Mouse (Mus musculus) MEL (cell line): ENCODE measurements at regions not wholly inside any gene's neighbourhood (a gene's known extent, or its start where the extent isn't known, plus 50 kb on each side); places are given as distances from the start of the nearest gene placed in this dataset.

Experiments
- DNase-seq: peaks from one replicate; pipeline ENCODE4 v3.0.0; 2011; ENCODE audit warnings: low read depth, low spot score
- H3K27ac ChIP-seq: 2 replicates; pipeline ENCODE4 v1.5.1; 2012; ENCODE audit warnings: low read depth, mild to moderate bottlenecking, control low read depth, low read length, moderate library complexity; ENCODE audit not compliant: control insufficient read depth
- H3K27me3 ChIP-seq, 2 experiments: fragments of 150-350 bp in 1 of 2; sonication (generic) in 1 of 2; 2 replicates each; pipeline ENCODE4 v1.6.1; 2012; ENCODE audit warnings: low read length in 2 of 2, mild to moderate bottlenecking in 2 of 2, improper control_type of control experiment in 1 of 2, moderate library complexity in 1 of 2; ENCODE audit not compliant: insufficient read depth in 2 of 2, control insufficient read depth in 1 of 2
- H3K36me3 ChIP-seq, 2 experiments: 2 replicates each; pipeline ENCODE4 v1.6.1; 2012 to 2014; ENCODE audit warnings: low read length in 2 of 2, improper control_type of control experiment in 1 of 2, inconsistent platforms in 1 of 2, mild to moderate bottlenecking in 1 of 2; ENCODE audit not compliant: insufficient read depth in 2 of 2, control insufficient read depth in 1 of 2
- H3K4me1 ChIP-seq, 2 experiments: fragments of 150-350 bp in 1 of 2; sonication (generic) in 1 of 2; 2 replicates each; pipeline ENCODE4 v1.6.1; 2012; ENCODE audit warnings: low read length in 2 of 2, improper control_type of control experiment in 1 of 2, mild to moderate bottlenecking in 1 of 2; ENCODE audit not compliant: insufficient read depth in 2 of 2, control insufficient read depth in 1 of 2
- H3K4me3 ChIP-seq, 2 experiments: fragments of 150-350 bp in 1 of 2; sonication (generic) in 1 of 2; 2 replicates each; pipeline ENCODE4 v1.5.1; 2012; ENCODE audit warnings: low read depth in 2 of 2, low read length in 2 of 2, mild to moderate bottlenecking in 2 of 2, moderate library complexity in 2 of 2, control low read depth in 1 of 2, improper control_type of control experiment in 1 of 2; ENCODE audit not compliant: control insufficient read depth in 1 of 2, insufficient read depth in 1 of 2
- H3K79me2 ChIP-seq: 2 replicates; pipeline ENCODE4 v1.6.1; 2012; ENCODE audit warnings: mild to moderate bottlenecking, low read length, moderate library complexity; ENCODE audit not compliant: control insufficient read depth, poor library complexity, insufficient read depth
- H3K9ac ChIP-seq: 2 replicates; pipeline ENCODE4 v1.6.1; 2012; ENCODE audit warnings: low read depth, mild to moderate bottlenecking, control low read depth, low read length, moderate library complexity; ENCODE audit not compliant: control insufficient read depth, poor library complexity, severe bottlenecking
- H3K9me3 ChIP-seq: fragments of 150-350 bp; sonication (generic); replicated peaks from 2 replicates; pipeline ENCODE4 v1.6.1; 2012; ENCODE audit warnings: mild to moderate bottlenecking, low read length, improper control_type of control experiment, moderate library complexity; ENCODE audit not compliant: insufficient read depth
- CHD2 ChIP-seq: IDR thresholded peaks from 2 replicates; pipeline ENCODE4 v1.6.1; 2011; ENCODE audit warnings: low read length, improper control_type of control experiment
- CTCF ChIP-seq, 3 experiments: IDR thresholded peaks in 2 of 3; conservative IDR thresholded peaks in 1 of 3; 2 replicates each; pipeline ENCODE4 v1.5.1; 2011 to 2012; ENCODE audit warnings: low read length in 3 of 3, low read depth in 2 of 3, mild to moderate bottlenecking in 2 of 3, improper control_type of control experiment in 1 of 3, inconsistent platforms in 1 of 3, mixed read lengths in 1 of 3, moderate library complexity in 1 of 3; ENCODE audit not compliant: control insufficient read depth in 1 of 3, insufficient read depth in 1 of 3, poor library complexity in 1 of 3, severe bottlenecking in 1 of 3
- ELF1 ChIP-seq: IDR thresholded peaks from 2 replicates; pipeline ENCODE4 v1.6.1; 2014; ENCODE audit warnings: low read depth, mild to moderate bottlenecking, inconsistent platforms, low read length, improper control_type of control experiment, moderate library complexity
- ETS1 ChIP-seq: IDR thresholded peaks from 2 replicates; pipeline ENCODE4 v1.6.1; 2012; ENCODE audit warnings: low read depth, mild to moderate bottlenecking, inconsistent platforms, low read length, improper control_type of control experiment, moderate library complexity
- GATA1 ChIP-seq: IDR thresholded peaks from 2 replicates; pipeline ENCODE4 v1.6.1; 2011; ENCODE audit warnings: low read depth, low read length, improper control_type of control experiment
- HCFC1 ChIP-seq: IDR thresholded peaks from 2 replicates; pipeline ENCODE4 v1.6.1; 2012; ENCODE audit warnings: low read depth, mild to moderate bottlenecking, inconsistent platforms, low read length, improper control_type of control experiment, moderate library complexity
- JUND ChIP-seq: IDR thresholded peaks from 2 replicates; pipeline ENCODE4 v1.6.1; 2011; ENCODE audit warnings: low read depth, mild to moderate bottlenecking, improper control_type of control experiment, low read length
- KAT2A ChIP-seq: conservative IDR thresholded peaks from 2 replicates; pipeline ENCODE4 v1.6.1; 2012; ENCODE audit warnings: low read depth, low read length, improper control_type of control experiment, inconsistent platforms
- MAFK ChIP-seq: IDR thresholded peaks from 2 replicates; pipeline ENCODE4 v1.6.1; 2011; ENCODE audit warnings: low read depth, mild to moderate bottlenecking, low read length, improper control_type of control experiment, borderline replicate concordance
- MAX ChIP-seq: IDR thresholded peaks from 2 replicates; pipeline ENCODE4 v1.6.1; 2011; ENCODE audit warnings: low read length, improper control_type of control experiment
- MEF2A ChIP-seq: IDR thresholded peaks from 2 replicates; pipeline ENCODE4 v1.6.1; 2014; ENCODE audit warnings: low read depth, mild to moderate bottlenecking, inconsistent platforms, low read length, improper control_type of control experiment; ENCODE audit not compliant: poor library complexity, insufficient replicate concordance, severe bottlenecking; ENCODE audit errors: extremely low read depth
- MXI1 ChIP-seq: IDR thresholded peaks from 2 replicates; pipeline ENCODE4 v1.6.1; 2011; ENCODE audit warnings: mild to moderate bottlenecking, low read depth, low read length, improper control_type of control experiment
- NRF1 ChIP-seq: IDR thresholded peaks from 2 replicates; pipeline ENCODE4 v1.6.1; 2014; ENCODE audit warnings: low read depth, mild to moderate bottlenecking, inconsistent platforms, low read length, improper control_type of control experiment, moderate library complexity; ENCODE audit not compliant: poor library complexity, insufficient read depth, severe bottlenecking
- POLR2A ChIP-seq, 2 experiments: IDR thresholded peaks; 2 replicates each; pipeline ENCODE4 v1.6.1; 2011 to 2012; ENCODE audit warnings: low read length in 2 of 2, mild to moderate bottlenecking in 2 of 2, control low read depth in 1 of 2, improper control_type of control experiment in 1 of 2, low read depth in 1 of 2, moderate library complexity in 1 of 2; ENCODE audit not compliant: control insufficient read depth in 1 of 2, insufficient read depth in 1 of 2, poor library complexity in 1 of 2
- POLR2AphosphoS2 ChIP-seq: IDR thresholded peaks from 2 replicates; pipeline ENCODE4 v1.6.1; 2011; ENCODE audit warnings: low read length, improper control_type of control experiment
- POLR2AphosphoS5 ChIP-seq: IDR thresholded peaks from 2 replicates; pipeline ENCODE4 v1.6.1; 2012; ENCODE audit warnings: low read depth, borderline replicate concordance, mild to moderate bottlenecking, inconsistent platforms, low read length, moderate library complexity, mixed read lengths
- TAL1 ChIP-seq: IDR thresholded peaks from 2 replicates; pipeline ENCODE4 v1.6.1; 2012; ENCODE audit warnings: mild to moderate bottlenecking, inconsistent platforms, low read length, moderate library complexity, mixed read lengths
- TCF12 ChIP-seq: IDR thresholded peaks from 2 replicates; pipeline ENCODE4 v1.6.1; 2014; ENCODE audit warnings: low read depth, mild to moderate bottlenecking, inconsistent platforms, low read length, improper control_type of control experiment, moderate library complexity
- USF1 ChIP-seq: IDR thresholded peaks from 2 replicates; pipeline ENCODE4 v1.6.1; 2014; ENCODE audit warnings: low read depth, mild to moderate bottlenecking, inconsistent platforms, low read length, improper control_type of control experiment, moderate library complexity
- USF2 ChIP-seq, 2 experiments: IDR thresholded peaks; 2 replicates each; pipeline ENCODE4 v1.6.1; 2011 to 2012; ENCODE audit warnings: improper control_type of control experiment in 2 of 2, low read length in 2 of 2, borderline replicate concordance in 1 of 2, inconsistent platforms in 1 of 2, low read depth in 1 of 2, mild to moderate bottlenecking in 1 of 2; ENCODE audit not compliant: insufficient read depth in 1 of 2
- ZKSCAN1 ChIP-seq: IDR thresholded peaks from 2 replicates; pipeline ENCODE4 v1.6.1; 2012; ENCODE audit warnings: low read depth, mild to moderate bottlenecking, inconsistent platforms, low read length, improper control_type of control experiment, moderate library complexity

DNA sequence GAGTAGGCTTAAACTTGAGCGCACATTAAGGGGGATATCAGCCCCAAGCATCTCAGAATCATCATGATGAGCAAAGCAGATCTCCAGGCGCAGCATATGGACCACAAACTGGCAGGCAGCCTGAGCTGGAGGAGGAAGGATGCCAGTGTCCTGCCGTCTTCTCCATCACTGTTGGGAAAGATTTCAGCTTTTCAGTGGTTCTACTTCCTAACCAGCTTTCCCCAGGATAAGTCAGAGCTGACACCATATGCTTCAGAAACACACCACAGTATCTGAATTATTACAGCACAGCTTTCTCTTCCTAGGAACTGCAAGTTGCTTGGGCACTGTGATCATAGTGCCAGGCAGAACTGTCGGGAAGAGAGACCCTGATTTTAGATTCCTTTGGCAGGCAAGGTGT is 103.2 kb upstream of the Dpp10 start:
- Histone ChIP-seq H3K9ac (no peak overlapping the region), H3K9me3 (no peaks in the 10 kb centered on the region), H3K4me3 (no peak overlapping the region), H3K4me1 (no peaks in the 10 kb centered on the region), H3K36me3 (no peaks in the 10 kb centered on the region), H3K27me3 (no peaks in the 10 kb centered on the region), H3K27ac (no peak overlapping the region), H3K79me2 (no peaks in the 10 kb centered on the region)
- no peak for TF ChIP-seq CTCF (IDR thresholded peaks at IDR 0.05 in 2 of 3, conservative IDR thresholded peaks at IDR 0.05 in 1 of 3; ENCODE audit: control insufficient read depth in 1 of 3, insufficient read depth in 1 of 3, low read depth in 2 of 3, low read length in 3 of 3, poor library complexity in 1 of 3, severe bottlenecking in 1 of 3)
- TF ChIP-seq POLR2AphosphoS2, result no peak
- no peak for TF ChIP-seq JUND
- TF ChIP-seq MAFK, result no peak
- TF ChIP-seq MAX, result no peak
- TF ChIP-seq USF1, result no peak
- no peak for TF ChIP-seq ELF1
- TF ChIP-seq ETS1, result no peak
- no peak for TF ChIP-seq MEF2A
- no peak for TF ChIP-seq HCFC1
- no peak for TF ChIP-seq ZKSCAN1
- DNase-seq, result no peak

DNA sequence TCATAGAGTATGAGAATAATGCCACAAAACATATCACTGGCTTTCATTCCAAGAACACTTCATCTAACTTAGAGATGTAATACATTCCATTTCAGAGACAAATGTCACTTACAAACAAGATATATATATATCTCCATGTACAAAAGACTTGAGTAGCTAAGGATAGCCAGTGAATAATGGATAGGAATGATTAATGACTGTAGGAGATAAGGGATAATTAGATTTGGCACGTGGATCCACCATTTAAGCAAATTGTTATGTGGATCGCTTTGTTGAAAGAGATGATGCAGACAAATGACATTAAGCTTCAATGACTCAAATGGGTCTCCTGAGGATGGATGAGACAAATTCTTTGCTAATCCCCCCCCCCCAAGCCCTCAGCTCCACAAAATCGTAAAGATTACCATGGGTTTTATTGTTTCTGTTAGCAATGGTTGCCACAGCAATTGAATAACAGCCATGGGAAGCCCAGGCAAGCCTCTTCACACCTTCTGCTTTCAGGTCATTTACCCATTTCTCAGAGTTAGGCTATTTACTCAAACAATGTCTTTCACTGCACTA is 59.0 kb upstream of the Dpp10 start:
- Histone ChIP-seq H3K9ac (no peak overlapping the region), H3K9me3 (no peaks in the 10 kb centered on the region), H3K4me1 (no peaks in the 10 kb centered on the region), H3K36me3 (no peaks in the 10 kb centered on the region), H3K4me3 (no peak overlapping the region), H3K27ac (no peak overlapping the region), H3K79me2 (no peaks in the 10 kb centered on the region), H3K27me3 (no peaks in the 10 kb centered on the region)
- TF ChIP-seq TAL1 (no peak), NRF1 (no peak), MXI1 (no peak), CHD2 (no peak)
- no peak for DNase-seq

DNA sequence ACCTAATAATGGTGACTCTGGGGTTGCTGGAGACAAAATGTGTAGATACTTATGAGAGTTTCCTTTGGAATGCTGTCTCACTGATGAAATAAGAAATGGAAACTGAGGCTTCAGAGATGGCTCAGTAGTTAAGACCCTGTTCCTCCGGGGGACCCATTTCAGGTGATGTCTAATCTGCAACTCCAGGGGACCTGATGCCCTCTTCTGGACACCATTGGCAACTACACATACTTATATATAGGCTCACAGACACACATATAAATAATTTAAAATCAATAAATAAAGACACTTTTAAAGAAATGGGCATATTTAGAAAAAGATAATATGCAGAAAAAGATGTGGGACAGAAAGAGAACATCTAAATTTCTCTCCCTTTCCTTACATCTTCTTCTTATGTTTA is 57.7 kb upstream of the Dpp10 start:
- TF ChIP-seq USF2 (IDR thresholded peaks at IDR 0.05; ENCODE audit: borderline replicate concordance in 1 of 2, insufficient read depth in 1 of 2, low read depth in 1 of 2, low read length in 2 of 2), result no peak
- no peak for TF ChIP-seq MEF2A
- no peak for TF ChIP-seq POLR2A (IDR thresholded peaks at IDR 0.05; ENCODE audit: control insufficient read depth in 1 of 2, insufficient read depth in 1 of 2, low read depth in 1 of 2, low read length in 2 of 2, poor library complexity in 1 of 2)
- no peak; a peak in 1 of 6 replicates for TF ChIP-seq CTCF (IDR thresholded peaks at IDR 0.05 in 2 of 3, conservative IDR thresholded peaks at IDR 0.05 in 1 of 3; ENCODE audit: control insufficient read depth in 1 of 3, insufficient read depth in 1 of 3, low read depth in 2 of 3, low read length in 3 of 3, poor library complexity in 1 of 3, severe bottlenecking in 1 of 3)
- no peak for TF ChIP-seq MAX
- TF ChIP-seq POLR2AphosphoS5, result no peak
- TF ChIP-seq ETS1, result no peak
- no peak for TF ChIP-seq TCF12
- TF ChIP-seq KAT2A, result no peak
- no peak for TF ChIP-seq GATA1
- peak; percentile 2 for DNase-seq

More for the DNA sequence above, 57.7 kb upstream of the Dpp10 start:
- no peaks in the 10 kb centered on the region for H3K27me3 ChIP-seq
- no peak overlapping the region for H3K27ac ChIP-seq
- H3K4me1 ChIP-seq, result no peaks in the 10 kb centered on the region
- no peaks in the 10 kb centered on the region for H3K36me3 ChIP-seq
- H3K9ac ChIP-seq, result no peak overlapping the region
- no peaks in the 10 kb centered on the region for H3K9me3 ChIP-seq
- no peak overlapping the region for H3K4me3 ChIP-seq
- H3K79me2 ChIP-seq, result no peaks in the 10 kb centered on the region
